Mouse (Mus musculus): Measurements from ENCODE around the gene Pde7b. TPM values are rescaled to one million over a fixed set of nuclear protein-coding genes. Genes with fewer than 3 reads are reported as not detected.

Pde7b gene
- polyA plus RNA-seq, 2 experiments, result 7.0 to 8.8 TPM

DNA sequence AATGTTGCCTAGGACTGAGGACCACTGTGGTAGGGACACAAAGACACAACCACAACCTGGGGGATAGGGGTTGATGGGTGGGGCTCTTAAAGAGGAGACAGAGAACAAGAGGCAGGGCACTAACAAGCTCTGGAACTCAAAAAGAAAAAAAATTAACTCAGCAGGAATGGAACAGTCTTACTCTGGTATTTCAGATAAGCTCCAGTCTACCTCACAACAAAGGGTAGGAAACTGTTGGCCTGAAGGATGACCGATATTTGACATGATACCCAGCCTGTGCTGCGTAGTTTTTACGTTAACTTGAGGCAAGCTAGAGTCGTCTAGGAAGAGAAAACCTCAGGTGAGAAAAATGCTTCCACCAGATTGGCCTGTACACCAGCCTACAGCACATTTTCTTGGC, 22.4 kb upstream of the Pde7b start:
- no peak for TF ChIP-seq POLR2A (IDR thresholded peaks at IDR 0.05; ENCODE audit: borderline replicate concordance, extremely low read depth, insufficient read depth, insufficient read length)
- Histone ChIP-seq H3K27ac (replicated peaks; ENCODE audit: low read depth, low read length) (no peak overlapping the region), H3K4me1 (ENCODE audit: control insufficient read depth, insufficient read depth, low read length) (no peaks in the 10 kb centered on the region), H3K36me3 (ENCODE audit: control insufficient read depth, insufficient read depth, low read length) (no peaks in the 10 kb centered on the region), H3K27me3 (ENCODE audit: control insufficient read depth, insufficient read depth, low read length) (no peaks in the 10 kb centered on the region), H3K9ac (ENCODE audit: low read depth, low read length, severe bottlenecking) (no peak overlapping the region), H3K4me2 (replicated peaks; ENCODE audit: low read depth, low read length, severe bottlenecking) (no peak overlapping the region), H3K4me3 (replicated peaks; ENCODE audit: low read length) (no peak overlapping the region), H3K9me3 (ENCODE audit: control insufficient read depth, low read length) (no peaks in the 10 kb centered on the region)
- DNase-seq (ENCODE audit: low spot score), result no peak
- ATAC-seq (ENCODE audit: low FRiP score, low read depth), result no peak
- WGBS, result 87% methylated on average over 4 of the region's 4 CpGs

DNA sequence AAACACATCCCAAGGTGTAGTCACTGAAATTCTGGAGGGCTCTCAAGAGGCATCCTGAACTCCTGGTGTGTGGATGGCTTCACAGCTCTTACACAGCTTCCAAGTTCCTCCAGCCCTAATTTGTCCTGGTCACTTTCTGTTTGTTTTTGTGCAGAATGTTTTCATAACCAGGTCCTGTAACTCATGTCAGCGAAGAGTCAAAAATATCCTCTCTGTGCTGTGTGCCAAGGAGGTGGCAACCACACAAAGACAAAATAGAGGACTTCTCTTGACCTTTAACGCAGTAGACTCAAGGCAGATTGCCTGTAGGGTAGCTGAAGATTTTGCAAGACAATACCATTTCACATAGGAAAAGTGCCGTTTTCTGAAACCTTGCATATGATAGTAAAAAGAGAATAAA, 14.9 kb upstream of the Pde7b start:
- H3K4me1 ChIP-seq (ENCODE audit: control insufficient read depth, insufficient read depth, low read length), result no peaks in the 10 kb centered on the region
- ATAC-seq (ENCODE audit: low FRiP score, low read depth) (no peak), DNase-seq (ENCODE audit: low spot score) (no peak)
- no peak for TF ChIP-seq POLR2A (IDR thresholded peaks at IDR 0.05; ENCODE audit: borderline replicate concordance, extremely low read depth, insufficient read depth, insufficient read length)
- no peak overlapping the region for H3K4me3 ChIP-seq (replicated peaks; ENCODE audit: low read length)
- H3K9me3 ChIP-seq (ENCODE audit: control insufficient read depth, low read length), result no peaks in the 10 kb centered on the region
- H3K27ac ChIP-seq (replicated peaks; ENCODE audit: low read depth, low read length), result no peak overlapping the region
- no peaks in the 10 kb centered on the region for H3K36me3 ChIP-seq (ENCODE audit: control insufficient read depth, insufficient read depth, low read length)
- H3K9ac ChIP-seq (ENCODE audit: low read depth, low read length, severe bottlenecking), result no peak overlapping the region
- WGBS, result 84% methylated on average over 3 of the region's 3 CpGs
- no peak overlapping the region for H3K4me2 ChIP-seq (replicated peaks; ENCODE audit: low read depth, low read length, severe bottlenecking)
- no peaks in the 10 kb centered on the region for H3K27me3 ChIP-seq (ENCODE audit: control insufficient read depth, insufficient read depth, low read length)

DNA sequence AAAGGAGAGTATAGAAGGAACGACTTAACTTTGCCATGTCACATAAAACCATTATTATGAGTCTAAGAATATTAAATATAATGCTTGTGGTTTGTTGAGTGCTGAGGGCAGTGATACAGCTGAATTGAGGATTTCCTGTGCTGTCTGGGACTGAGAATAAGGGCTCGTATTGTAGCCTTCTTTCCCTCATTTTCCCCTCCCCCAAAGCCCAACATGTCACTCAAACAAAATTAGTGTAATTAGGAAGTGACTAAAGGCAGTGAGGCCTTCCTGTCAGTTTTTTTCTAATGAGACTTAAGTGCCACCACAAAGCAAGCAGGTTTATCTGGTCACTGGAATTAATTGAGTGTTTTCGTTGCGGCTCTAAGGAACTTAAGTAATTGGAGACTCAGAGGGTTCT, 12.3 kb upstream of the Pde7b start:
- Histone ChIP-seq H3K9ac (ENCODE audit: low read depth, low read length, severe bottlenecking) (no peak overlapping the region), H3K9me3 (ENCODE audit: control insufficient read depth, low read length) (no peaks in the 10 kb centered on the region), H3K27ac (replicated peaks; ENCODE audit: low read depth, low read length) (no peak overlapping the region), H3K4me2 (replicated peaks; ENCODE audit: low read depth, low read length, severe bottlenecking) (no peak overlapping the region), H3K27me3 (ENCODE audit: control insufficient read depth, insufficient read depth, low read length) (no peaks in the 10 kb centered on the region), H3K4me3 (replicated peaks; ENCODE audit: low read length) (no peak overlapping the region), H3K36me3 (ENCODE audit: control insufficient read depth, insufficient read depth, low read length) (no peaks in the 10 kb centered on the region), H3K4me1 (ENCODE audit: control insufficient read depth, insufficient read depth, low read length) (no peaks in the 10 kb centered on the region)
- ATAC-seq (ENCODE audit: low FRiP score, low read depth) (no peak), DNase-seq (ENCODE audit: low spot score) (no peak)
- TF ChIP-seq POLR2A (IDR thresholded peaks at IDR 0.05; ENCODE audit: borderline replicate concordance, extremely low read depth, insufficient read depth, insufficient read length), result no peak
- 21% methylated on average over 4 of the region's 4 CpGs for WGBS

DNA sequence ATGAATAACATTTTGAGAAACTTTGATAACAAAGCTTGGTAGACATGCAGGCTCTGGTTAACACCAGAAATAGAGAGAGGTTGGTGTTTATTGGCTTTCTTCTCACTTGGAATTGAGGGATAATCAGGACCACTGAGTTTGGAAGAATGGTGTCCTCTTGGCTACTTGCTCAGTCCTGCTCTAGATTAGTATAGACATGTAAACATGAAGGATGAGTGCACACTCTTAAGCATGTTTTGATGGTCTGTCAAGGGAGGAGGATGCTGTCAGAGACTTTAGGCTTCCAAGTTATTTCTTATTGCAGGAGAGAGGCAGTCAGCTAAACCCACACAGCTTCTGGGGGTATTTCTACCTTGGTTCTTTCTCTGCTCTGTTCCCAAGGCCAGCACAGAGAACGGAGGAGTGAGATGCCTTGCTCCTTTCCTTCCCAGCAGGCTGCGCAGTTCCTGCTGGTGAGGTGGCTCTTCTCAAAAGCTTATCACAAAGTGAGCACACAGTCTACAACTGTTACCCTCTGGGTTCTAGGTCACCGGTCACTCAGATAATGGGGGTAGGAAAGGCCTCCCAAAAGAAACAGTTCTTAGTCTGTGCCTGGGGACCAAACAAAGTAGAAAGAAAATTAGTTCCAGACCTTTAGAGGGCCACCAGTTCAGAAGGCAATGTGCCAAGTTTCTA, 11.0 kb upstream of the Pde7b start:
- no peak overlapping the region for H3K27ac ChIP-seq (replicated peaks; ENCODE audit: low read depth, low read length)
- 58% methylated on average over 3 of the region's 3 CpGs for WGBS
- H3K9ac ChIP-seq (ENCODE audit: low read depth, low read length, severe bottlenecking), result no peak overlapping the region
- DNase-seq (ENCODE audit: low spot score), result no peak
- H3K4me3 ChIP-seq (replicated peaks; ENCODE audit: low read length), result no peak overlapping the region
- TF ChIP-seq POLR2A (IDR thresholded peaks at IDR 0.05; ENCODE audit: borderline replicate concordance, extremely low read depth, insufficient read depth, insufficient read length), result no peak
- no peaks in the 10 kb centered on the region for H3K27me3 ChIP-seq (ENCODE audit: control insufficient read depth, insufficient read depth, low read length)
- H3K4me1 ChIP-seq (ENCODE audit: control insufficient read depth, insufficient read depth, low read length), result no peaks in the 10 kb centered on the region
- no peaks in the 10 kb centered on the region for H3K36me3 ChIP-seq (ENCODE audit: control insufficient read depth, insufficient read depth, low read length)
- H3K4me2 ChIP-seq (replicated peaks; ENCODE audit: low read depth, low read length, severe bottlenecking), result no peak overlapping the region
- ATAC-seq (ENCODE audit: low FRiP score, low read depth), result no peak
- H3K9me3 ChIP-seq (ENCODE audit: control insufficient read depth, low read length), result no peaks in the 10 kb centered on the region

DNA sequence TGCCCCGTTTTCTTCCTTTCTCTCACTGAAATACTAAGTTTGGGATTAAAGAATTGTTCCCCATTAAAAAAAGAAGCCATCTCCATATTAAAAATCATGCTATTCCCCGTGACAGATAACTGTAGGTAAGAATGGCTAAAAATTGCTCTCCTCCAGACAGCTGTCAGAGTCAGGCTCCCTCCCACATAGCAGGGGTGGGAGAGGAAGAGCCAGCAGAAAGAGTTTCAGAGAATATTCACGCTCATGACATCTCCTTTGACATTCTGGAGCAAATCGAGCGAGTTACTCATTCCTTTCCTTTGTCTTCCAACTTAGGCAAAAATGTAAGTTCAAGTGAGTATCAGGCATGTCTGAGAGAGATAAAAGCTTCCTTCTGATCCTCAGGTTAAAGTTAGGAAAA, 8.7 kb upstream of the Pde7b start:
- no peak overlapping the region for H3K4me3 ChIP-seq (replicated peaks; ENCODE audit: low read length)
- no peak overlapping the region for H3K9ac ChIP-seq (ENCODE audit: low read depth, low read length, severe bottlenecking)
- no peaks in the 10 kb centered on the region for H3K36me3 ChIP-seq (ENCODE audit: control insufficient read depth, insufficient read depth, low read length)
- no peak overlapping the region for H3K27ac ChIP-seq (replicated peaks; ENCODE audit: low read depth, low read length)
- H3K9me3 ChIP-seq (ENCODE audit: control insufficient read depth, low read length), result no peaks in the 10 kb centered on the region
- ATAC-seq (ENCODE audit: low FRiP score, low read depth) (no peak), DNase-seq (ENCODE audit: low spot score) (no peak)
- H3K27me3 ChIP-seq (ENCODE audit: control insufficient read depth, insufficient read depth, low read length), result no peaks in the 10 kb centered on the region
- no peak for TF ChIP-seq POLR2A (IDR thresholded peaks at IDR 0.05; ENCODE audit: borderline replicate concordance, extremely low read depth, insufficient read depth, insufficient read length)
- H3K4me1 ChIP-seq (ENCODE audit: control insufficient read depth, insufficient read depth, low read length), result no peaks in the 10 kb centered on the region
- H3K4me2 ChIP-seq (replicated peaks; ENCODE audit: low read depth, low read length, severe bottlenecking), result no peak overlapping the region
- 81% methylated on average over 5 of the region's 5 CpGs for WGBS

DNA sequence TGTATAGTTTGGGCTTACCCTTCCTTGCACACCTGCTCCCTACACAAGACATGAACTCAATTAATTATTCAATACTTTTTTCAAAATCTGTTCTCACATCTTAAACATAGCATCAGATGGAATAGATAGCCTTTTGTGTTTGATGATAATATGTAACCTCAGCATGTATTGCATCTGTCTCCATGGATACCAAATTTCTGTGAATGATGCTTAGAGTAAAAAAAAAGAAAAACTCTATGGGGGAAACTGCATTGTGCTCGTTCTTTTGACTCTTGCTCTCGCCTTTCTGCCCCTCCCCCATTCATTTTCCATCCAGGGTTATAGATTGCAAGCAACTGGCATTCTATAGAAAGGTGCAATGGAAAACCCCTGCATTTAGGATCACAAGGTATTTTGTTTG, 7.3 kb upstream of the Pde7b start:
- 65% methylated on average over 2 of the region's 2 CpGs for WGBS
- H3K9me3 ChIP-seq (ENCODE audit: control insufficient read depth, low read length), result no peaks in the 10 kb centered on the region
- ATAC-seq (ENCODE audit: low FRiP score, low read depth) (no peak), DNase-seq (ENCODE audit: low spot score) (no peak)
- no peak overlapping the region for H3K4me2 ChIP-seq (replicated peaks; ENCODE audit: low read depth, low read length, severe bottlenecking)
- H3K4me1 ChIP-seq (ENCODE audit: control insufficient read depth, insufficient read depth, low read length), result no peaks in the 10 kb centered on the region
- H3K27ac ChIP-seq (replicated peaks; ENCODE audit: low read depth, low read length), result no peak overlapping the region
- H3K27me3 ChIP-seq (ENCODE audit: control insufficient read depth, insufficient read depth, low read length), result no peaks in the 10 kb centered on the region
- TF ChIP-seq POLR2A (IDR thresholded peaks at IDR 0.05; ENCODE audit: borderline replicate concordance, extremely low read depth, insufficient read depth, insufficient read length), result no peak
- H3K4me3 ChIP-seq (replicated peaks; ENCODE audit: low read length), result no peak overlapping the region
- no peaks in the 10 kb centered on the region for H3K36me3 ChIP-seq (ENCODE audit: control insufficient read depth, insufficient read depth, low read length)
- no peak overlapping the region for H3K9ac ChIP-seq (ENCODE audit: low read depth, low read length, severe bottlenecking)
